Mouse (Mus musculus) heart, postnatal 0 days (tissue): ENCODE measurements at regions not wholly inside any gene's neighbourhood (a gene's known extent, or its start where the extent isn't known, plus 50 kb on each side); places are given as distances from the start of the nearest gene placed in this dataset.

Experiments
- ATAC-seq: fragments of 200-750 bp; cut with Nextera tagmentation; 2 replicates; pipeline ENCODE4 v1.8.0; 2017; ENCODE audit warnings: low read depth, moderate number of reproducible peaks, moderate library complexity; ENCODE audit not compliant: insufficient read depth
- DNase-seq: peaks from one replicate; pipeline ENCODE4 v3.0.0-alpha.2; 2016; ENCODE audit warnings: low spot score
- H3K27ac ChIP-seq: fragments of 300-500 bp; sonication (generic); 2 replicates; pipeline ENCODE4 v1.5.1; 2014; ENCODE audit warnings: low read depth, mild to moderate bottlenecking
- H3K27me3 ChIP-seq: fragments of 300-500 bp; sonication (generic); 2 replicates; pipeline ENCODE4 v1.6.1; 2014; ENCODE audit warnings: low read length, mixed read lengths; ENCODE audit not compliant: control insufficient read depth, insufficient read depth
- H3K36me3 ChIP-seq: fragments of 300-500 bp; sonication (generic); replicated peaks from 2 replicates; pipeline ENCODE4 v1.6.1; 2014; ENCODE audit warnings: low read length, mixed read lengths; ENCODE audit not compliant: control insufficient read depth, insufficient read depth
- H3K4me1 ChIP-seq: fragments of 300-500 bp; sonication (generic); 2 replicates; pipeline ENCODE4 v1.6.1; 2014; ENCODE audit warnings: antibody characterized with exemption; ENCODE audit not compliant: control insufficient read depth, insufficient read depth
- H3K4me2 ChIP-seq: fragments of 300-500 bp; sonication (generic); 2 replicates; pipeline ENCODE4 v1.6.1; 2014; ENCODE audit warnings: low read depth, mild to moderate bottlenecking, low read length, moderate library complexity
- H3K4me3 ChIP-seq: fragments of 300-500 bp; sonication (generic); 2 replicates; pipeline ENCODE4 v1.5.1; 2014; ENCODE audit warnings: low read depth, low read length
- H3K9ac ChIP-seq: fragments of 300-500 bp; sonication (generic); replicated peaks from 2 replicates; pipeline ENCODE4 v1.6.1; 2014; ENCODE audit warnings: low read depth, low read length, mixed read lengths
- H3K9me3 ChIP-seq: fragments of 300-500 bp; sonication (generic); replicated peaks from 2 replicates; pipeline ENCODE4 v1.6.1; 2016; ENCODE audit warnings: low read length; ENCODE audit not compliant: control insufficient read depth
- CTCF ChIP-seq: IDR thresholded peaks from 2 replicates; pipeline ENCODE4 v1.5.1; 2016; ENCODE audit warnings: antibody characterized with exemption, control low read depth, low read depth
- EP300 ChIP-seq: IDR thresholded peaks from 2 replicates; pipeline ENCODE4 v1.6.1; 2016; ENCODE audit warnings: antibody characterized with exemption, low read depth
- WGBS: fragments of 180-500 bp; shearing (Covaris S2); extraction: QIAGEN DNeasy Blood & Tissue Kit; methylation state at CpG from one replicate; pipeline ENCODE4 v1.1.7; 2014; 5-methylcytosine and 5-hydroxymethylcytosine counted together

- no peak overlapping the region for H3K27ac ChIP-seq
- no peak for ATAC-seq
- no peak overlapping the region for H3K9ac ChIP-seq
- WGBS, result 86% methylated on average over 2 of the region's 2 CpGs
- TF ChIP-seq EP300 (no peak), CTCF (no peak)
- DNase-seq, result no peak
- H3K27me3 ChIP-seq, result no peaks in the 10 kb centered on the region
- H3K4me1 ChIP-seq, result no peaks in the 10 kb centered on the region
- no peak overlapping the region for H3K4me3 ChIP-seq
- no peaks in the 10 kb centered on the region for H3K9me3 ChIP-seq
- H3K36me3 ChIP-seq, result no peaks in the 10 kb centered on the region
- no peak overlapping the region for H3K4me2 ChIP-seq
Measured at GRCm38 (mm10) chr2:64860113-64860512, 164.7 kb downstream of the Grb14 start.

- no peak overlapping the region for H3K4me3 ChIP-seq
- H3K9me3 ChIP-seq, result no peaks in the 10 kb centered on the region
- no peak overlapping the region for H3K9ac ChIP-seq
- ATAC-seq, result no peak
- no peaks in the 10 kb centered on the region for H3K36me3 ChIP-seq
- no peak overlapping the region; the same call in 1 of the 2 replicates for H3K4me2 ChIP-seq
- no peak overlapping the region for H3K27ac ChIP-seq
- no peaks in the 10 kb centered on the region for H3K4me1 ChIP-seq
- H3K27me3 ChIP-seq, result no peaks in the 10 kb centered on the region
- WGBS, result 12% methylated on average over 7 of the region's 7 CpGs
- peak; percentile 64 for DNase-seq
- TF ChIP-seq EP300 (no peak), CTCF (peak; percentile 86)
Measured at GRCm38 (mm10) chr2:64853918-64854317, 170.9 kb downstream of the Grb14 start.

- no peak overlapping the region for H3K27ac ChIP-seq
- no peak overlapping the region for H3K4me3 ChIP-seq
- no peak overlapping the region for H3K9ac ChIP-seq
- H3K4me2 ChIP-seq, result no peak overlapping the region
- H3K4me1 ChIP-seq, result no peaks in the 10 kb centered on the region
- no peaks in the 10 kb centered on the region for H3K36me3 ChIP-seq
- ATAC-seq (no peak), DNase-seq (no peak)
- no peaks in the 10 kb centered on the region for H3K27me3 ChIP-seq
- no peaks in the 10 kb centered on the region for H3K9me3 ChIP-seq
- whole genome bisulfite sequencing, result 63% methylated on average over 5 of the region's 5 CpGs
- TF ChIP-seq CTCF (no peak), EP300 (no peak)
Measured at GRCm38 (mm10) chr2:64852913-64853312, 171.9 kb downstream of the Grb14 start.

DNA sequence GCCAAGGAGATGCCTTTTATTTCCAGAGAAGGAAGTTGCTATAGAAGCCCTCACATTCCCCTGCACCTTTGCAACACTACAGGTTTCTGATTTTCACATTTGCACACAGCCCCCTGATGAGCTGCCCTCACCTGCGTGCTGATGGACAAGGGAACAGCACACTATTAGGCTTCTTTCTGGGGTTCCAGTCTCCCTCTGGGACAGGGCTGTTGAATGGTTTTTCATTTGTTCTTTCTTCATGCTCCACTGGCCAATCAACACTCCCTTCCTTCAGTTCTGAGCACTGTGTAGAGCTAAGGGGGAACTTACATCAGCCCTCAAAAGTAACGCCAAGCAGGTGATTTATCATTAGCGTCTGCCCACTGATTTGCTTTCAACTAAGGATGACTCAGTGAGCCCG is 173.7 kb downstream of the Grb14 start:
- Histone ChIP-seq H3K27ac (no peak overlapping the region), H3K27me3 (no peaks in the 10 kb centered on the region), H3K9ac (no peak overlapping the region), H3K36me3 (no peaks in the 10 kb centered on the region), H3K4me2 (no peak overlapping the region), H3K4me3 (no peak overlapping the region), H3K4me1 (no peaks in the 10 kb centered on the region), H3K9me3 (no peaks in the 10 kb centered on the region)
- DNase-seq, result no peak
- TF ChIP-seq CTCF (no peak), EP300 (no peak)
- 62% methylated on average over 4 of the region's 4 CpGs for WGBS
- ATAC-seq, result no peak

- no peak for ATAC-seq
- Histone ChIP-seq H3K36me3 (no peaks in the 10 kb centered on the region), H3K4me2 (no peak overlapping the region), H3K9ac (no peak overlapping the region), H3K4me3 (no peak overlapping the region), H3K27me3 (no peaks in the 10 kb centered on the region), H3K4me1 (no peaks in the 10 kb centered on the region), H3K27ac (no peak overlapping the region), H3K9me3 (no peaks in the 10 kb centered on the region)
- no peak for DNase-seq
- no peak for TF ChIP-seq CTCF
- WGBS, result 98% methylated on average over 3 of the region's 3 CpGs
Measured at GRCm38 (mm10) chr2:64850656-64851055, 174.1 kb downstream of the Grb14 start.

DNA sequence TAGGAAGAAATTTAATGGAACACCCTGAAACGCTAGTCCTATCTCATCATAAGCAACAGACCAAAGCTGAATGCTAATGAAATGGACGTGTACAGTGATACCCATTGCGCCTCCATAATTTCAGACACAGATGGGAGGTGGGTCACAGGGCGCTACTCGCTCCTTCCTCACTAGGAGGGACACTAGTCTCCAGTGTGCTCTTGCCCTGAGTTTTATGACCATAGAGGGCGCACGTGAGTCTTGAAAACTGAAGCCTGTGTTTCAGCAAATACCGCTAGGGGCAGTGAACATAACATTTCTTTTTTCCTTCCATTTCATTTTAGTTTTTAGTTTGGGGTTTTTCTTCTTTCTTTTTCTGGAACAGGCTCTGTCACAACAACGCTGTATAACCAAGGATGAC is 200.3 kb downstream of the Grb14 start:
- no peak for ATAC-seq
- Histone ChIP-seq H3K4me3 (no peak overlapping the region), H3K9me3 (no peaks in the 10 kb centered on the region), H3K36me3 (no peaks in the 10 kb centered on the region), H3K4me1 (no peaks in the 10 kb centered on the region), H3K4me2 (no peak overlapping the region), H3K27me3 (no peaks in the 10 kb centered on the region), H3K27ac (no peak overlapping the region), H3K9ac (no peak overlapping the region)
- TF ChIP-seq CTCF, result no peak
- no peak for TF ChIP-seq EP300
- WGBS, result 79% methylated on average over 9 of the region's 9 CpGs
- DNase-seq, result no peak
